Mouse (Mus musculus) heart, embryonic 11.5 days (tissue): Measurements from ENCODE around the gene 1190005I06Rik. TPM values are rescaled to one million over a fixed set of nuclear protein-coding genes. Genes with fewer than 3 reads are reported as not detected.
A peak's percentile ranks its signal among the peaks of the same experiment; 100 is the strongest.

ENCODE experiments used
- ATAC-seq: fragments of 200-750 bp; cut with Nextera tagmentation; replicated peaks from 2 replicates; pipeline ENCODE4 v1.8.0; 2017; ENCODE audit warnings: moderate library complexity; ENCODE audit not compliant: insufficient number of reproducible peaks, low FRiP score, low TSS enrichment
- H3K27ac ChIP-seq: fragments of 300-500 bp; sonication (generic); 2 replicates; pipeline ENCODE4 v1.5.1; 2014; ENCODE audit warnings: mild to moderate bottlenecking, low read depth, low read length
- H3K27me3 ChIP-seq: fragments of 300-500 bp; sonication (generic); 2 replicates; pipeline ENCODE4 v1.6.1; 2014; ENCODE audit warnings: mild to moderate bottlenecking, low read length, mixed read lengths; ENCODE audit not compliant: control insufficient read depth, insufficient read depth
- H3K36me3 ChIP-seq: fragments of 300-500 bp; sonication (generic); 2 replicates; pipeline ENCODE4 v1.6.1; 2014; ENCODE audit warnings: mild to moderate bottlenecking, low read length, moderate library complexity, mixed read lengths; ENCODE audit not compliant: control insufficient read depth, insufficient read depth
- H3K4me1 ChIP-seq: fragments of 300-500 bp; sonication (generic); 2 replicates; pipeline ENCODE4 v1.6.1; 2014; ENCODE audit warnings: low read length; ENCODE audit not compliant: control insufficient read depth, insufficient read depth
- H3K4me2 ChIP-seq: fragments of 300-500 bp; sonication (generic); 2 replicates; pipeline ENCODE4 v1.6.1; 2014; ENCODE audit warnings: mild to moderate bottlenecking, moderate library complexity
- H3K4me3 ChIP-seq: fragments of 300-500 bp; sonication (generic); 2 replicates; pipeline ENCODE4 v1.5.1; 2014; ENCODE audit warnings: low read depth, low read length
- H3K9ac ChIP-seq: fragments of 300-500 bp; sonication (generic); 2 replicates; pipeline ENCODE4 v1.6.1; 2014; ENCODE audit warnings: mild to moderate bottlenecking, low read depth, low read length, moderate library complexity
- H3K9me3 ChIP-seq: fragments of 300-500 bp; sonication (generic); replicated peaks from 2 replicates; pipeline ENCODE4 v1.6.1; 2016; ENCODE audit warnings: low read length; ENCODE audit not compliant: control insufficient read depth
- WGBS: fragments of 180-500 bp; shearing (Covaris S2); extraction: QIAGEN DNeasy Blood & Tissue Kit; methylation state at CpG from one replicate; pipeline ENCODE4 v1.1.7; 2014; ENCODE audit not compliant: insufficient replicate concordance; 5-methylcytosine and 5-hydroxymethylcytosine counted together
- polyA plus RNA-seq: library from polyadenylated mRNA; unstranded; fragments of >200 nt; fragmentation: Nextera tagmentation; extraction: Ambion mirVana; gene quantifications from 2 replicates; pipeline ENCODE4 v1.2.1, GENCODE M21; 2014

1190005I06Rik gene
- polyA plus RNA-seq, 1 experiment from 2014 or later: 4.6 TPM

DNA sequence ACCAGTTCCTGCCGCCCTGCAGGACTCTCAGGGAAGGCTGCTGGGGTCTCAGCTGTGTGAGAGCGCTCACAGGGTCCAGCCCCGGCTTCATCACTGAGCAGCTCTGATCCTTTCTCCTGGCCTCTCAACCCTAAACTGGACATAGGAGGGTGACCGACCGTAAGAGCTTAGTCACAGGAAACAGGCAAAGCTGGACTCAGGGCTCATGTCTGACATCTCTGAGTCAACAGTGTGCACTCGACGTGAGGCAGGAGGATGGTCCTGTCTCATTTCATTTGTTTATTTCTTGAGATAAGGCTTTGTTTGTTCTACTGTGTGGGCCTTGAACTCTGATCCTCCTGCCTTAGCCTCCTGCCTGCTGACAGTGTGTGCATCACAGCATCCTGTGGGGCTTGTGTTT lies 27.0 kb downstream of the 1190005I06Rik start:
- H3K4me1 ChIP-seq: peaks cover 38% of the 10 kb centered on the region
- H3K27me3 ChIP-seq: no peaks in the 10 kb centered on the region
- H3K36me3 ChIP-seq: no peaks in the 10 kb centered on the region
- no peak overlapping the region for H3K9ac ChIP-seq
- H3K4me3 ChIP-seq: no peak overlapping the region
- H3K4me2 ChIP-seq: no peak overlapping the region
- H3K9me3 ChIP-seq: no peaks in the 10 kb centered on the region
- no peak overlapping the region for H3K27ac ChIP-seq
- no peak for ATAC-seq
- 37% methylated on average over 7 of the region's 7 CpGs for WGBS

DNA sequence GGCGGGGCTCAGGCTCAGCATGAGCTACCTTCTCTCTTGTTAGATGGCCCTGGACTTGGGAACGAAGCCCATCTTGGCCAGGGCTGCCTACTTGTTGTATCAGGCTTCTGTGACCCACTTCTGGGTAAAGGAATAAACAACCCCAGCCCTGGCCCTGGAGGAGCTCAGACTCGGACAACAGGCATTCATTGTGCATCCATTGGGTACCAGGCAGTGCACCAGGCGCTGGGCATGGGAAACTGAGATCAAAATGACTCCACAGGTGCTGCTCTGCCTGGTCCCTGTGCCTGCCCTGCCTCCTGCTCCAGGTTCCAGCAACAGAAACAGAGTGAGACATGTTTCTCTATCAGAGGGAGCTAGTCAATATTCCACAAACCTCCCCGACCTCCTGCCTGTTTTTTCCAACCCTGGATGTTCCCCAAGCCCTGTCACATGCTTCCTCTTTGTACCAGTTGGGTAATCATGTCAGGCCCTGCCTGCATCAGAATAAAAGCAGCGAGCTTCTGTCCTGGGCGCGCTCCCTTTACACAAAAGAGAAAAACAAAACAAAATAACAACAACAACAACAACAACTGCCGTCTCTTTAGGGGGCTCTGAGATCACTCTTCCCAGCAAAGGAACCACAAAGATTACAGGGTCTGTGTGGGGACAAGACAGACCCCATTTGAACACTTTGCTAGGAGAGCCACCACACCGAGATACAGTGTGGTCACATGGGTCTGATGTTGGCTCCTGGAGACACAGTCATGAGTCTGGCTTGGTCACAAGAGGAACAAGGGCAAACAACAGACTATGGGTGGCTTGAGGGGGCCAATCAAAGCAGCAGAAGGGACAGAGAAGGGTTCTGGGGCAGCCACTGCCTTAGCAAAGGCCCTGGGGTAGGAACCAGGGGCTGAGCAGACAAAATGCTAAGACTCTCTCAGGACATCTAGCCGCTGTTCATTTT lies 27.9 kb downstream of the 1190005I06Rik start:
- ATAC-seq: no peak
- Histone ChIP-seq H3K9me3 (no peaks in the 10 kb centered on the region), H3K4me2 (no peak overlapping the region), H3K36me3 (no peaks in the 10 kb centered on the region), H3K27me3 (no peaks in the 10 kb centered on the region), H3K4me1 (peaks cover 38% of the 10 kb centered on the region), H3K4me3 (no peak overlapping the region), H3K9ac (no peak overlapping the region), H3K27ac (no peak overlapping the region; the same call in 1 of the 2 replicates)
- WGBS: 69% methylated on average over 11 of the region's 11 CpGs

DNA sequence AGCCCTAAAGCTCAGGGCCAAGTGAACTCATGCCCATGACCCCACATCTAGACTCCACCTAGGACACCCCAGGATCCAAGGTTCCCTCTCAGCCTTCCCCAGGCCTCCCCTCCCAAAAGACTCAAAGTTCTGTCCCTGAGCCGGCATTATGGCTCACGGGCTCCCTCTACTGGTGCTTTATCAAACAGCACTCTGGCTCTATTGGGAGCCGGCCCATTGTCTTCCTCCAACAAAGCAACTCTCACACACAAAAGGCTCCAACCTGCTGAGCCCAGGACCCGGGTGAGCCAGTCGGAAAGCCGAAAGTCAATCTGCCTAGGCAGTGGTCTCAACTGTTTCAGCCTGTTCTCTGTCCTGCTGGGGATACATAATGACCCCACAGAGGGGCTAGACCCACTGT lies 29.3 kb downstream of the 1190005I06Rik start:
- 2% methylated on average over 6 of the region's 6 CpGs for WGBS
- Histone ChIP-seq H3K4me1 (peaks cover 32% of the 10 kb centered on the region), H3K9ac (no peak overlapping the region), H3K4me2 (no peak overlapping the region), H3K4me3 (no peak overlapping the region), H3K9me3 (no peaks in the 10 kb centered on the region), H3K27ac (no peak overlapping the region), H3K27me3 (no peaks in the 10 kb centered on the region), H3K36me3 (no peaks in the 10 kb centered on the region)
- ATAC-seq: no peak

DNA sequence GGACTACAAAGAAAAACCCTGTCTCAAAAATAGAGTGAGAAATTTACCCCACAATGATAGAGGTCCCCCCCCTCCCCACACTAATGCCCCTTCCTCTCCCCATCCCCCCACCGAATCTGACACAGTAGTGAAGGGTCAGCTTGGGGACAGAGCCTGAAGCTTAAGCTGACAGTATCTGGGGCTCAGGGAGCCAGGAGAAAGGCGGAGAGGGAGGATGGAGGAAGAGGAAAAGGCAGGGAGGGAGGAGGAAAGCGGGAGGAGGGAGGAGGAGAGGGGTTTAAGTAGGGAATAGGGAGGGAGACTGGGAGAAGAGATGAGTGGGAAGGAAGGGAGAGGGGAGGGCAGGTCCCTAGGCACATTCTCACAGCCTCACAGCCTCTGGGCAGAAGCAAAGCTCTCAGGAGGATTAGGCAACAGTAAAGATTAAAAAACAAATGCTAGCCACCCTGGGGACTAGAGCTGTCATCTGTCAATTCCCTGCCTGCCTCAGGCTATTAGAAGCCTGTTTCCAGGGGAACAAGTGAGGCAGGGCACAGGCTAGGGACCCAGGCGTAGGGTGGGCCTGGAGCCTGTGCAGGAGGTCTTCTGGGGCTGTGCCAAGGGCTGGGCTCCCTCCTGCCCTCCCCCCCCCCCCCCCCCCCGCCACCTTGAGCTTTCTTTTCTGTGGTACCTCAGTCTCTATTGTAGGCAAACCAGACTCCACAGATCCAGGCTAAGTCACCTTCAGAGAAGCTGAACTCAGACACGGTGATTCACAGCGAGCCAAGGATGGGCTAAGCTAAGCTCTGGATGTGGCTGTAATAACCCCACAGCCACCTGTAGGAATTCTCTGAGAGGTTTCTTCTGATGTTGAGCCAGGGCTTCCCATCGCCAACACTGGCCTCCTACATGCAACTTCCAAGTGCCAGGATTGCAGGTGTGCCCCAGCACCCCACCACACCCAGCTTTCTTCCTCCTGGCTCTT lies 30.5 kb downstream of the 1190005I06Rik start:
- 38% methylated on average over 7 of the region's 8 CpGs for WGBS
- H3K9ac ChIP-seq: no peak overlapping the region
- ATAC-seq: peak; percentile 27; the same call in 1 of the 2 replicates
- no peaks in the 10 kb centered on the region for H3K27me3 ChIP-seq
- H3K9me3 ChIP-seq: no peaks in the 10 kb centered on the region
- H3K36me3 ChIP-seq: no peaks in the 10 kb centered on the region
- H3K4me2 ChIP-seq: no peak overlapping the region
- H3K27ac ChIP-seq: no peak overlapping the region
- peaks cover 29% of the 10 kb centered on the region for H3K4me1 ChIP-seq
- H3K4me3 ChIP-seq: no peak overlapping the region

DNA sequence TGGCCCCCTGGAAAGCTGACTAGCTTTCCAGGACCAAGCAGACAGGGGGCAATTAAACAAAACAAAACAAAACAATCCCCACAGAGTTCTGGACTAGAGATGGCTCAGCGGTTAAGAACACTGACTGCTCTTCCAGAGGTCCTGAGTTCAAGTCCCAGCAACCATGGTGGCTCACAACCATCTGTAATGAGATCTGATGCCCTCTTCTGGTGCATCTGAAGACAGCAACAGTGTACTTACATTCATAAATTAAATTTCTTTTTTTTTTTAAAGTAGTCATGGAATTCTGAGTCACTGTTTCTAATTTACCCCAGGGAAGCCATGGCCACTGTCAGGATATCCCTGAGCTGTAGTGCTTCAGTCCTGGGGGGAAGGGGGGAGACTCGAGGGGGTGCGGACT lies 32.9 kb downstream of the 1190005I06Rik start:
- Histone ChIP-seq H3K9ac (no peak overlapping the region), H3K4me3 (no peak overlapping the region), H3K4me1 (peaks cover 14% of the 10 kb centered on the region), H3K9me3 (no peaks in the 10 kb centered on the region), H3K27ac (no peak overlapping the region), H3K36me3 (no peaks in the 10 kb centered on the region), H3K27me3 (peaks cover 8% of the 10 kb centered on the region; the same call in 1 of the 2 replicates), H3K4me2 (no peak overlapping the region)
- WGBS: 85% methylated on average over 3 of the region's 3 CpGs
- no peak for ATAC-seq

DNA sequence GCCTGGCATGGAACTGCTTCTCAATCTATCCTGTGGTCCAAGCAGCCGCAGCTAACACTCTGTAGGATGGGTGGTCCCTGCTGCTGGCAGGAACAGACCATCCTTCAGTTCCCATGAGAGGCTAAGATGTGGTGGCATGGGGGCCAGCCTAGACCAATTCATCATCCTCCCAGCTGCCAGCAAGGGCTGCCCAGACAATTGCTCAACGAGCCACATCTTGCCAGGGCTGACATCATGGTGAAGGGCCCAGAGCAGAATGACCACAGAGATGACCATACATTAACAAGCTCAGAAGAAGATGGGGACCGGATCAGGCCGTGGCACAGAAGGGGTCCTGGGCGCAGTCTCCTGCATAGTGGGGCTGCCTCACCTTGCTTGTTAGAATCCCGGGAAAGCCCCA lies 36.6 kb downstream of the 1190005I06Rik start:
- ATAC-seq: no peak
- H3K27me3 ChIP-seq: peaks cover 8% of the 10 kb centered on the region; the same call in 1 of the 2 replicates
- H3K36me3 ChIP-seq: no peaks in the 10 kb centered on the region
- H3K9me3 ChIP-seq: no peaks in the 10 kb centered on the region
- H3K4me2 ChIP-seq: no peak overlapping the region
- WGBS: 87% methylated on average over 6 of the region's 6 CpGs
- H3K4me3 ChIP-seq: no peak overlapping the region
- no peak overlapping the region for H3K9ac ChIP-seq
- no peak overlapping the region for H3K27ac ChIP-seq
- peaks cover 3% of the 10 kb centered on the region; the same call in 1 of the 2 replicates for H3K4me1 ChIP-seq

DNA sequence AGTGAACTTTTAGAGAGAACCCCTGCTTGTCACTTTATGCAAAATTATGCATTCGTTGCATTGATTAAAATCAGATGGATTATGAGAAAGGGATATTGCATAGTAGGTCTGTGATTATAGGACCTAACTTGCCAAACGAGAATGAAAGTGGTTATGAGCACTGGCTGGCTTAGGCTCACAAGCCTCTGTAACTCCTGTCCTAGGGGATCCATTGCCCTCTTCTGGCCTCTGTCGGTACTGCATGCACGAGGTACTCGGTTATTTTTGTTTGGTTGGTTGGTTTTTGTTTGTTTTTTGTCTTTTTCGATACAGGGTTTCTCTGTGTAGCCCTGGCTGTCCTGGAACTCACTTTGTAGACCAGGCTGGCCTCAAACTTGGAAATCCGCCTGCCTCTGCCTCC lies 39.5 kb downstream of the 1190005I06Rik start:
- no peak for ATAC-seq
- H3K9ac ChIP-seq: no peak overlapping the region
- H3K27ac ChIP-seq: no peak overlapping the region
- no peaks in the 10 kb centered on the region for H3K36me3 ChIP-seq
- H3K9me3 ChIP-seq: no peaks in the 10 kb centered on the region
- peaks cover 3% of the 10 kb centered on the region; the same call in 1 of the 2 replicates for H3K4me1 ChIP-seq
- H3K4me3 ChIP-seq: no peak overlapping the region
- H3K4me2 ChIP-seq: peak overlapping the region; percentile 16; the same call in 1 of the 2 replicates
- 17% methylated on average over 7 of the region's 7 CpGs for WGBS
- H3K27me3 ChIP-seq: peaks cover 8% of the 10 kb centered on the region; the same call in 1 of the 2 replicates

DNA sequence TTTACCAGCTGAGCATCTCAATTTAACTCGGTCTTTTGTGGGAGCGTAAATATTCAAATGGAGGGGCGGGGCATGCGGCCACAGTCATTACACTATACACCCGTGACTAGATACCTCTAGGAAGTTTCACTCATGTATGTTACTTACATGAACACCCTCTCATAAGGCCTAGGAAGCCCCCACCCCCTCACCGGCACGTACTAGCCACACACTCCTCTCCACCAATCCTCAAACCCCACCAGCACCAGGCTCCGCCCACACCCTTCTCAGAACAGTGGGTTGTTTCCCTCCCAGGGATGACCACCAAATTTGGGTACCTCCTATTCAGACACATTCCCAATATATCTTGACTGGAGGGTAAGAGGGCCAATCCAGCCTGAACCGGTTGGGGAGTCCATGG lies 40.0 kb downstream of the 1190005I06Rik start:
- H3K9ac ChIP-seq: no peak overlapping the region
- H3K4me3 ChIP-seq: no peak overlapping the region
- no peak overlapping the region for H3K27ac ChIP-seq
- 76% methylated on average over 9 of the region's 9 CpGs for WGBS
- no peaks in the 10 kb centered on the region for H3K9me3 ChIP-seq
- no peak for ATAC-seq
- H3K36me3 ChIP-seq: no peaks in the 10 kb centered on the region
- peaks cover 3% of the 10 kb centered on the region; the same call in 1 of the 2 replicates for H3K4me1 ChIP-seq
- H3K27me3 ChIP-seq: peaks cover 8% of the 10 kb centered on the region; the same call in 1 of the 2 replicates
- peak overlapping the region; percentile 16; the same call in 1 of the 2 replicates for H3K4me2 ChIP-seq
